Mouse (Mus musculus): Measurements from ENCODE around the gene C1qtnf7.

Gene C1qtnf7

GRCm38 (mm10) chr5:43625407-43625806, 110.1 kb downstream of the C1qtnf7 start:
- DNase-seq: no peak

- no peak for DNase-seq
These were observed 118.8 kb downstream of the C1qtnf7 start for GRCm38 (mm10) chr5:43634071-43634601.

GRCm38 (mm10) chr5:43634602-43635081, 119.3 kb downstream of the C1qtnf7 start:
- DNase-seq: peak; percentile 33

DNA sequence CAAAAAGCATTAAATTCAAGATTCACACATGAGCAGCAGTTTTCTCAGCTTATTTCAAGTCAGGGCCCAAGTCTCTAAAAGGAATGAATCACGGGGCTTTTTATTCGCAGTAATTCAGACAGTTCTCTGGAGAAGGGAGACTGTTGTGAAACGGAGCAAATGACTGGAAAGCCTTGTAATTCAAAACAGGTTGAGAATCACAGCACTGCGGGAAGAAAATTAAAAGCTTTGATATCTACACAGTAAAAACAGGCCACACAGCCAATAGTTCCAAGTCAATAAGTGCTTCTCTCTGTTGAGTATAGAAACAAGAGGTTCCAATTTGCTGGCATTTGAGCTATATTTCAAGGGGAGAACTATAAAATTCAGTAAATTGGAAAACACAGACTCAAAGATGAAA, 129.7 kb downstream of the C1qtnf7 start:
- no peak for DNase-seq

DNA sequence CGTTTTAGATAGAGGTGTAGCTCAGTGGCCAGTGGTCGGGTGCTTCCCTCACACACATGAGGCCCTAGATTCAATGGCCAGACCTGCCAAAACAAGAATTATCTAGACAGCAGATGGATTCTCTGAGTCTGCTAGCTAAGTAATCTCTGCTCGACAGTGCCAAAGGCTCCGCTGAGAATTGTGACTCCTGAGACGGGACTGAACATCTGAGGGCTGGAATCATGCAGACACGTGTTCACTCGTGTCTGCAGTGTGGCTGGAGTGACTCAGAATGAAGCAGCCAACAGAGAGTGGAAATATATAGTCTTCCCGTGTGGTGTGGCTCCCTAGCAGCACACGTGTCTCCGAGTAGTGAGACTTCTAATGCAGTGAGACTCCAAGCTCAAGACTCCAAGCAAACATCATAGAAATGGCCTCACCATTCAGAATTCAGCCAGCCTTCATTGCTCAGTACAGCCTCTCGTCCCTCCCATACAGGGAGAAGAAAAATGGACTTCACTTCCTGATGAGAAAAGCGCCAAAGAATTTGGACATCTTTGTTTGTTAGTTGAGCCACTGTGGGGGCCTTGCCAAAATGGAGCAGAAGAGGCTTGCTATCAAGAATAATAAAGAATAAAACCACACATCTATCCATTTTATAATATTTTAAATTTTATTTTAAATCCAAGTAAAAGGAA, 131.9 kb downstream of the C1qtnf7 start:
- DNase-seq: no peak

DNA sequence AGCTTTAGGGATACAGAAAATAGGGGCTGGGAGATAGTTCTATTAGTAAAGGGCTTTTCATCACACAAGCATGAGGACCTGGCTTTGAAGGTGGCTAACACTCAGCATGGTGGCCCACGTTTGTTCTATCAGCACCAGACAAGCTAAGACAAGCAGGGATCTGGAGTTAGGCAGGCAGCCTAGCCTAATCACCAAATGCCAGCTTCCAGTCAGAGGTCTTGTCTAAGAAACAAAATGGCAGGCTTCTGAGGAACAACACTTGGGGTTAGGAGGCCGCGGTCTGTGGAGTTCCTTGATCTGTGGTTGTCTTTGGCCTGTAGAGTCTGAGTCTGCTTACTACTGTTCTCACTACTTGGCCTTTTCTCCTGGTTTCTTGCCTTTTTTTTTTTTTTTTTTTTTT, 146.2 kb downstream of the C1qtnf7 start:
- no peak for DNase-seq

GRCm38 (mm10) chr5:43661997-43662961, 146.9 kb downstream of the C1qtnf7 start, which contains the start of gene Cc2d2a:
Cc2d2a (plus strand) TSS chr5:43662346.
- peak; percentile 50 for DNase-seq

- DNase-seq: peak; percentile 50
These were observed 148.2 kb downstream of the C1qtnf7 start for GRCm38 (mm10) chr5:43663531-43663930.

GRCm38 (mm10) chr5:43665144-43665543, 149.8 kb downstream of the C1qtnf7 start:
- DNase-seq: peak; percentile 23

Measured in kidney, adult 9 months (tissue).